Mouse (Mus musculus): ENCODE measurements at regions not wholly inside any gene's neighbourhood (a gene's known extent, or its start where the extent isn't known, plus 50 kb on each side); places are given as distances from the start of the nearest gene placed in this dataset.
A peak's percentile ranks its signal among the peaks of the same experiment; 100 is the strongest.

GRCm38 (mm10) chr8:125367374-125367773, 202.2 kb downstream of the Sipa1l2 start:
- DNase-seq = no peak

GRCm38 (mm10) chr8:125365004-125365403, 204.6 kb downstream of the Sipa1l2 start:
- no peak for DNase-seq

GRCm38 (mm10) chr8:125359456-125359855, 210.2 kb downstream of the Sipa1l2 start:
- DNase-seq = no peak

- no peak for DNase-seq
Measured at GRCm38 (mm10) chr8:125357759-125358158, 211.8 kb downstream of the Sipa1l2 start.

GRCm38 (mm10) chr8:125355059-125355509, 214.5 kb downstream of the Sipa1l2 start:
- no peak for DNase-seq

- no peak for DNase-seq
Measured at GRCm38 (mm10) chr8:125352276-125352675, 217.3 kb downstream of the Sipa1l2 start.

- no peak for DNase-seq
Measured at GRCm38 (mm10) chr8:125351486-125352032, 218.0 kb downstream of the Sipa1l2 start.

GRCm38 (mm10) chr8:125349290-125350025, 220.2 kb downstream of the Sipa1l2 start:
- DNase-seq = no peak

- no peak for DNase-seq
Measured at GRCm38 (mm10) chr8:125346182-125346581, 223.4 kb downstream of the Sipa1l2 start.

- no peak for DNase-seq
Measured at GRCm38 (mm10) chr8:125345571-125345970, 224.0 kb downstream of the Sipa1l2 start.

GRCm38 (mm10) chr8:125343867-125344266, 225.7 kb downstream of the Sipa1l2 start:
- peak; percentile 52 to 61 for DNase-seq

- DNase-seq = no peak
Measured at GRCm38 (mm10) chr8:125342521-125342920, 227.1 kb downstream of the Sipa1l2 start.

GRCm38 (mm10) chr8:125341606-125342005, 228.0 kb downstream of the Sipa1l2 start:
- no peak for DNase-seq

- DNase-seq = no peak
Measured at GRCm38 (mm10) chr8:125338222-125338621, 231.4 kb downstream of the Sipa1l2 start.

- DNase-seq = no peak
Measured at GRCm38 (mm10) chr8:125337444-125338077, 232.0 kb downstream of the Sipa1l2 start.

GRCm38 (mm10) chr8:125336799-125337198, 232.8 kb downstream of the Sipa1l2 start:
- peak; percentile 20 to 23 for DNase-seq

- DNase-seq = no peak
Measured at GRCm38 (mm10) chr8:125335575-125336370, 233.8 kb downstream of the Sipa1l2 start.

GRCm38 (mm10) chr8:125335171-125335570, 234.4 kb downstream of the Sipa1l2 start:
- no peak for DNase-seq

- no peak for DNase-seq
Measured at GRCm38 (mm10) chr8:125330638-125331037, 239.0 kb downstream of the Sipa1l2 start.

- no peak for DNase-seq
Measured at GRCm38 (mm10) chr8:125328650-125329049, 241.0 kb downstream of the Sipa1l2 start.

- no peak for DNase-seq
Measured at GRCm38 (mm10) chr8:125327551-125328262, 241.9 kb downstream of the Sipa1l2 start.

- no peak for DNase-seq
Measured at GRCm38 (mm10) chr8:125327006-125327405, 242.6 kb downstream of the Sipa1l2 start.
